Mouse (Mus musculus) cerebellum, postnatal 4 days (tissue): ENCODE measurements around the gene Sgms1.

ENCODE experiments used
- DNase-seq, 2 experiments: peaks; one replicate each; pipeline ENCODE4 v3.0.0; 2022; ENCODE audit warnings: low spot score in 2 of 2, mixed read lengths in 1 of 2

Gene Sgms1

GRCm38 (mm10) chr19:32211293-32211585 is 178.3 kb downstream of the Sgms1 start:
- no peak for DNase-seq

GRCm38 (mm10) chr19:32210450-32211292 is 178.8 kb downstream of the Sgms1 start:
- peak in 1 of 2 experiments; percentile 17 for DNase-seq

- DNase-seq: no peak
Measured at GRCm38 (mm10) chr19:32210099-32210449, 179.4 kb downstream of the Sgms1 start.

- no peak for DNase-seq
Measured at GRCm38 (mm10) chr19:32202131-32203114, 187.1 kb downstream of the Sgms1 start.

- no peak for DNase-seq
Measured at GRCm38 (mm10) chr19:32199861-32200574, 189.5 kb downstream of the Sgms1 start.

GRCm38 (mm10) chr19:32199133-32199532 is 190.4 kb downstream of the Sgms1 start:
- DNase-seq: no peak

- DNase-seq: no peak
Measured at GRCm38 (mm10) chr19:32198494-32199106, 190.9 kb downstream of the Sgms1 start.

- DNase-seq: no peak
Measured at GRCm38 (mm10) chr19:32196976-32197819, 192.3 kb downstream of the Sgms1 start.

GRCm38 (mm10) chr19:32196222-32196621 is 193.3 kb downstream of the Sgms1 start:
- no peak for DNase-seq

GRCm38 (mm10) chr19:32194863-32195262 is 194.7 kb downstream of the Sgms1 start:
- no peak for DNase-seq

GRCm38 (mm10) chr19:32194074-32194473 is 195.4 kb downstream of the Sgms1 start:
- no peak for DNase-seq

- DNase-seq: no peak
Measured at GRCm38 (mm10) chr19:32191596-32191995, 197.9 kb downstream of the Sgms1 start.

- DNase-seq: no peak
Measured at GRCm38 (mm10) chr19:32189961-32190360, 199.6 kb downstream of the Sgms1 start.

- DNase-seq: no peak
Measured at GRCm38 (mm10) chr19:32189036-32189436, 200.5 kb downstream of the Sgms1 start.

GRCm38 (mm10) chr19:32186594-32187092 is 202.9 kb downstream of the Sgms1 start:
- DNase-seq: no peak

- no peak for DNase-seq
Measured at GRCm38 (mm10) chr19:32183005-32183404, 206.5 kb downstream of the Sgms1 start.

GRCm38 (mm10) chr19:32182471-32182870 is 207.0 kb downstream of the Sgms1 start:
- DNase-seq: no peak

- DNase-seq: no peak
Measured at GRCm38 (mm10) chr19:32181721-32182394, 207.7 kb downstream of the Sgms1 start.

- no peak for DNase-seq
Measured at GRCm38 (mm10) chr19:32180756-32181674, 208.5 kb downstream of the Sgms1 start.
